Mouse (Mus musculus): Measurements from ENCODE around the gene Pla2g4a.

GRCm38 (mm10) chr1:149939261-149940032, 21.6 kb downstream of the Pla2g4a start:
- TF ChIP-seq POLR2A (IDR thresholded peaks at IDR 0.05; ENCODE audit: borderline replicate concordance, extremely low read depth, low read depth, low read length) (no peak), CTCF (IDR thresholded peaks at IDR 0.05; ENCODE audit: insufficient read depth, low read length) (no peak)
